Mouse (Mus musculus) lung, postnatal 25 days (tissue): ENCODE data around the gene Lima1.

Experiments
- DNase-seq: peaks from one replicate; pipeline ENCODE4 v3.0.0; 2022; ENCODE audit warnings: low spot score

The Lima1 gene

DNA sequence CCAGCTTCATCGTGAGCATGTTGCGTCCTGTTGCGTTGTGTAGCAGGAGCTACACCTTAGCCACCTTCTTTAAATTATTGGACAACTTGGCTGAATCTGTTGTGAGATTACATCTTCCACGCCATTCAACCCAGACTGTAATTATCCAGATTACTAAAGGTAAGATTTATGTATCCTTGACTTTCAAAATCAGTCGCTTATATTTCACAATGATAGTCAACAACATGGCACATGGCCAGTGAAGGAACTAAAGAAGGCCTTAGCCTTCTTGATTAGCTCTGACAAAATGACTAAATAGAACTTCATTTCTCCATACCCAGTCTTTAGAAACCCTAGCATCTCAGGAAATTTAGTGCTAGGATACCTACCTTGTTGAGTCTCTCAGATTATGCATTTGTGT is 142.1 kb downstream of the Lima1 start:
- DNase-seq: no peak

DNA sequence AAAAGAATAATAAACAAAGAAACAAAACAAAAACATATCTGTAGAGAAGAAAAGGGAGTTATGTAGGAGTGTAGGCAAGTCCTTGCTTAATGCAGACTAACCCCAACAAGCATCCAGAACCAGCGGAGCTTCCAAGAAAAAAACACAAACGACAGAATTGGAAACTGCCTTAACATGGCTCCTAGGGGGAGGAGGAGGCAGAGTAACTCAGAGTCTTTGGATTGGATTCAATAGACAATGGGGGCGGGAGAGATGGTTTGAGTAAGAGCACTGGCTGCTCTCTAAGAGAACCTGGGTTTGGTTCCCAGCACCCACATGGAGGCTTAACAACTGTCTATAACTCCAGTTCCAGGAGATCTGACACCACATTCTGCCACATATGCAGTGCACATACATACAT is 143.6 kb downstream of the Lima1 start:
- DNase-seq: no peak

DNA sequence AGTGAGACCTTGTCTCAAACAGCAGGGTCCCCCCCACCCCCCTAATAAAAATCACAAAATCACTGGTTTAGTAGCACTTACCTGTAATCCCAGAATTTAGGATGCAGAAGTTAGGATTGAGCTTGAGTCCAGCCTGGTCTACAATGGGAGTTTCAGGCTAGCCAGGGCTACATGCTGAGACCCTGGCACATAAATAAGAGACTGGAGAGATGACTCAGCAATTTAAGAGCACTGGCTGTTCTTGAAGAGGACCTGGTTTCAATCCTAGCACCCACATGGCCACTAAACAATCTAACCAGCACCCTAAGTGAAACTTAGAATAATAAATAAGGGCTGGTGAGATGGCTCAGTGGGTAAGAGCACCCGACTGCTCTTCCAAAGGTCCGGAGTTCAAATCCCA is 144.1 kb downstream of the Lima1 start:
- DNase-seq: no peak

DNA sequence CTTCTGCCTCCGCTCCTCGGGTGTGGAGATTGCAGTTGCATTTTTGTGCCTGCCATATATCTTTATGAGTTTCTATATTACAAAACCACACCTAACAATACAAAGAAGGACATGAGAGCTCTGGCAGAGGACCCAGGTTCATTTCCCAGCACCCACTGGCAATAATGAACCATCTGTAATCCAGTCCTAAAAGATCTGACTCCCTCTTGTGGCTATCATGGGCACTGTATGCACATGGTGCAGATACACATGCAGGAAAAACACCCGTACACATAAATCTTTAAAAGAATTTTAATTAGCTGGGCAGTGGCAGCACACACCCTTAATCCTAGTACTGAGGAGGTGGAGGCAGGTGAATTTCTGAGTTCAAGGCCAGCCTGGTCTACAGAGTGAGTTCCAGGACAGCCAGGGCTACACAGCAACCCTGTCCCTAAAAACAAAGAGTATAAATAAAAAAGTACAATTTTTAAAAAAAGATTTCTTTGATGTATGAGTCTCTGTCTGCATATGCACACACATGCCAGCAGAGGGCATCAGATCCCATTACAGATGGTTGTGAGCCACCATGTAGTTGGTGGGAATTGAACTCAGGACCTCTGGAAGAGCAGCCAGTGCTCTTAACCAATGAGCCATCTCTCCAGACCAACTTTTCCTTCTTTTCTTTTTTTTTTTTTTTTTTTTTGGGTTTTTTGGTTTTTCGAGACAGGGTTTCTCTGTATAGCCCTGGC is 146.0 kb downstream of the Lima1 start:
- DNase-seq: no peak
